Mouse (Mus musculus) CH12.LX (cell line): ENCODE data around the gene Dgcr2. TPM values are rescaled to one million over a fixed set of nuclear protein-coding genes. Genes with fewer than 3 reads are reported as not detected.

Experiments
- DNase-seq: peaks from one replicate; pipeline ENCODE4 v3.0.0-alpha.2; 2013; ENCODE audit errors: extremely low read depth
- H3K27ac ChIP-seq: 2 replicates; pipeline ENCODE4 v1.5.1; 2012; ENCODE audit warnings: low read depth, mild to moderate bottlenecking, control low read depth, moderate library complexity; ENCODE audit not compliant: insufficient read depth
- H3K27me3 ChIP-seq: replicated peaks from 2 replicates; pipeline ENCODE3; 2012; ENCODE audit warnings: inconsistent platforms
- H3K36me3 ChIP-seq, 2 experiments: replicated peaks in 1 of 2; 2 replicates each; pipeline versions ENCODE3 to v1.6.1; 2012; ENCODE audit warnings: inconsistent platforms in 1 of 2, low read length in 1 of 2, mild to moderate bottlenecking in 1 of 2, mixed read lengths in 1 of 2, moderate library complexity in 1 of 2; ENCODE audit not compliant: control insufficient read depth in 1 of 2, insufficient read depth in 1 of 2
- H3K4me1 ChIP-seq, 2 experiments: 2 replicates each; pipeline ENCODE4 v1.6.1; 2012; ENCODE audit warnings: inconsistent platforms in 1 of 2, moderate library complexity in 1 of 2; ENCODE audit not compliant: insufficient read depth in 2 of 2, control insufficient read depth in 1 of 2
- H3K4me2 ChIP-seq: 2 replicates; pipeline ENCODE4 v1.6.1; 2012; ENCODE audit warnings: low read depth, mild to moderate bottlenecking, control low read depth; ENCODE audit not compliant: poor library complexity, insufficient read depth, severe bottlenecking
- H3K4me3 ChIP-seq, 3 experiments: fragments of 150-350 bp in 1 of 3; sonication (generic) in 1 of 3; replicated peaks in 1 of 3; 2 replicates each; pipeline versions ENCODE3 to v1.5.1; 2011 to 2012; ENCODE audit warnings: low read depth in 2 of 3, low read length in 2 of 3, mild to moderate bottlenecking in 2 of 3, moderate library complexity in 2 of 3, control low read depth in 1 of 3, improper control_type of control experiment in 1 of 3, inconsistent platforms in 1 of 3, mixed read lengths in 1 of 3; ENCODE audit not compliant: poor library complexity in 1 of 3
- H3K79me2 ChIP-seq: replicated peaks from 2 replicates; pipeline ENCODE4 v1.6.1; 2012; ENCODE audit warnings: mild to moderate bottlenecking, moderate library complexity; ENCODE audit not compliant: control insufficient read depth, poor library complexity, insufficient read depth, severe bottlenecking; ENCODE audit errors: extremely low read depth
- H3K9ac ChIP-seq: 2 replicates; pipeline ENCODE4 v1.6.1; 2012; ENCODE audit warnings: low read depth, mild to moderate bottlenecking, control low read depth, moderate library complexity; ENCODE audit not compliant: insufficient read depth
- H3K9me3 ChIP-seq: replicated peaks from 2 replicates; pipeline ENCODE3; 2012; ENCODE audit warnings: low read length, inconsistent platforms, mixed read lengths
- CHD2 ChIP-seq: IDR thresholded peaks from 2 replicates; pipeline ENCODE4 v1.6.1; 2011; ENCODE audit warnings: low read length, improper control_type of control experiment
- CTCF ChIP-seq, 2 experiments: IDR thresholded peaks in 1 of 2; conservative IDR thresholded peaks in 1 of 2; 2 replicates each; pipeline ENCODE4 v1.5.1; 2011 to 2012; ENCODE audit warnings: low read depth in 2 of 2, low read length in 2 of 2, improper control_type of control experiment in 1 of 2, inconsistent platforms in 1 of 2, mild to moderate bottlenecking in 1 of 2, moderate library complexity in 1 of 2
- HCFC1 ChIP-seq: IDR thresholded peaks from 2 replicates; pipeline ENCODE4 v1.6.1; 2012; ENCODE audit warnings: low read depth, mild to moderate bottlenecking, inconsistent platforms, low read length, improper control_type of control experiment
- JUN ChIP-seq: IDR thresholded peaks from 2 replicates; pipeline ENCODE4 v1.6.1; 2011; ENCODE audit warnings: low read depth, mild to moderate bottlenecking, low read length, improper control_type of control experiment, moderate library complexity; ENCODE audit not compliant: insufficient read depth
- JUND ChIP-seq: conservative IDR thresholded peaks from 2 replicates; pipeline ENCODE4 v1.6.1; 2011; ENCODE audit warnings: low read depth, low read length, improper control_type of control experiment
- MAX ChIP-seq: IDR thresholded peaks from 2 replicates; pipeline ENCODE4 v1.6.1; 2011; ENCODE audit warnings: low read length, improper control_type of control experiment
- MAZ ChIP-seq: IDR thresholded peaks from 2 replicates; pipeline ENCODE4 v1.6.1; 2012; ENCODE audit warnings: low read depth, mild to moderate bottlenecking, inconsistent platforms, low read length, improper control_type of control experiment, moderate library complexity
- MEF2A ChIP-seq: IDR thresholded peaks from 2 replicates; pipeline ENCODE4 v1.6.1; 2014; ENCODE audit warnings: low read depth, mild to moderate bottlenecking, inconsistent platforms, low read length, improper control_type of control experiment, borderline replicate concordance
- MXI1 ChIP-seq: IDR thresholded peaks from 2 replicates; pipeline ENCODE4 v1.6.1; 2011; ENCODE audit warnings: mild to moderate bottlenecking, low read depth, low read length, improper control_type of control experiment
- PAX5 ChIP-seq: IDR thresholded peaks from 2 replicates; pipeline ENCODE4 v1.6.1; 2012; ENCODE audit warnings: low read length, inconsistent platforms, mixed read lengths
- POLR2A ChIP-seq: IDR thresholded peaks from 2 replicates; pipeline ENCODE4 v1.6.1; 2011; ENCODE audit warnings: low read depth, mild to moderate bottlenecking, improper control_type of control experiment, low read length
- RAD21 ChIP-seq: IDR thresholded peaks from 2 replicates; pipeline ENCODE4 v1.6.1; 2011; ENCODE audit warnings: low read depth, mild to moderate bottlenecking, low read length, improper control_type of control experiment, moderate library complexity
- RCOR1 ChIP-seq: conservative IDR thresholded peaks from 2 replicates; pipeline ENCODE4 v1.6.1; 2012; ENCODE audit warnings: low read depth, mild to moderate bottlenecking, inconsistent platforms, low read length, improper control_type of control experiment
- TCF12 ChIP-seq: IDR thresholded peaks from 2 replicates; pipeline ENCODE4 v1.6.1; 2014; ENCODE audit warnings: low read depth, mild to moderate bottlenecking, inconsistent platforms, low read length, improper control_type of control experiment
- UBTF ChIP-seq: IDR thresholded peaks from 2 replicates; pipeline ENCODE4 v1.6.1; 2012; ENCODE audit warnings: low read depth, mild to moderate bottlenecking, inconsistent platforms, low read length, improper control_type of control experiment, moderate library complexity
- USF2 ChIP-seq: conservative IDR thresholded peaks from 2 replicates; pipeline ENCODE4 v1.6.1; 2011; ENCODE audit warnings: low read depth, low read length, improper control_type of control experiment
- ZC3H11A ChIP-seq: IDR thresholded peaks from 2 replicates; pipeline ENCODE4 v1.6.1; 2012; ENCODE audit warnings: low read depth, mild to moderate bottlenecking, inconsistent platforms, low read length, improper control_type of control experiment
- ZKSCAN1 ChIP-seq: IDR thresholded peaks from 2 replicates; pipeline ENCODE4 v1.6.1; 2012; ENCODE audit warnings: low read depth, inconsistent platforms, low read length, improper control_type of control experiment, borderline replicate concordance
- ZMIZ1 ChIP-seq: IDR thresholded peaks from 2 replicates; pipeline ENCODE4 v1.6.1; 2012; ENCODE audit warnings: low read depth, mild to moderate bottlenecking, inconsistent platforms, low read length, improper control_type of control experiment
- ZNF384 ChIP-seq: IDR thresholded peaks from 2 replicates; pipeline ENCODE4 v1.6.1; 2012; ENCODE audit warnings: low read depth, low read length, improper control_type of control experiment, inconsistent platforms
- dilution Hi-C: fragments of 300-500 bp; cut with MboI; formaldehyde crosslinking; loops from 2 replicates; pipeline ENCODE4 v1.14.3; 2020; ENCODE audit warnings: low sequenced_read_pairs; ENCODE audit not compliant: extremely low pct_unique_long_range_greater_than_20kb, extremely low pct_ligation_motif_present
- in situ Hi-C: fragments of 300-500 bp; cut with MboI; formaldehyde crosslinking; loops from 3 replicates; pipeline ENCODE4 v1.14.3; 2019; ENCODE audit warnings: low sequenced_read_pairs, low pct_ligation_motif_present, low pct_unique_long_range_greater_than_20kb, mixed read lengths
- polyA plus RNA-seq: library from polyadenylated mRNA; unstranded; fragments of >175 nt; gene quantifications from 2 replicates; pipeline ENCODE4 v1.2.1, GENCODE M21; 2012; ENCODE audit warnings: low read depth; ENCODE audit not compliant: insufficient read length
- total RNA-seq, 2 experiments: library from RNA; depleted of rRNA; stranded (reverse); fragments of 300-350 nt in 1 of 2; fragments of >200 nt in 1 of 2; gene quantifications; 2 replicates each; pipeline ENCODE4 v1.2.3; 2012 to 2014

Gene Dgcr2
- total and polyA plus RNA-seq, 3 experiments, result 41.5 to 54.8 (median 48.0) TPM

DNA sequence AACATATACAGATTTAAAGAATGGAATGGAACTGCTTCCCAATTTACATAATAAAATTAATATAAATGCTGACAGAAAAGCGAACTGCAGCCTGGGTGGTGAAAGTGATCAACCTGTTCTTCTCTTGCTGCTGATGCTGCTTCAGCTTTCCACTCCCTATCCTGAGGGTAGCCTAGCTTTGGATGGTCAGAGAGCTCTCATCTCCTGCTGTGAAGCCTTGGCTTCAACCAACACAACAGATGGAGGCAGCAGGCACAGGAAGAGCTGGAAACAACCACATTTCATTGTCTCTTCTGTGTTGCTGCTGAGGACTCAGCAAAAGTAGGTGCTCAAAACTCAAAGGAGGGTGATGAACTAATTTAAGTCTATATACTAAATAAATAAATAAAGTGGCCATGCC, 46.5 kb downstream of the Dgcr2 start:
- no peaks in the 10 kb centered on the region for H3K79me2 ChIP-seq
- H3K4me1 ChIP-seq, result no peaks in the 10 kb centered on the region
- TF ChIP-seq CHD2, result no peak
- TF ChIP-seq MXI1, result no peak
- TF ChIP-seq ZKSCAN1, result no peak
- no peak for TF ChIP-seq JUN
- TF ChIP-seq USF2, result no peak
- no peak for TF ChIP-seq RCOR1
- TF ChIP-seq UBTF, result no peak
- no peak for TF ChIP-seq ZC3H11A
- TF ChIP-seq MAX, result no peak
- TF ChIP-seq ZMIZ1, result no peak
- no peak for TF ChIP-seq MEF2A
- no peak for TF ChIP-seq POLR2A
- TF ChIP-seq RAD21, result no peak
- no peak for TF ChIP-seq PAX5
- TF ChIP-seq JUND, result no peak
- H3K4me3 ChIP-seq, result no peak overlapping the region
- DNase-seq, result no peak
- no peaks in the 10 kb centered on the region for H3K9me3 ChIP-seq
- in situ Hi-C loops, result no loop called here
- H3K36me3 ChIP-seq, result peaks cover 59 to 91% of the 10 kb centered on the region in 2 experiments
- H3K27me3 ChIP-seq, result no peaks in the 10 kb centered on the region
- dilution Hi-C loops, result no loop called here
- H3K27ac ChIP-seq, result no peak overlapping the region
- H3K9ac ChIP-seq, result no peak overlapping the region
- no peak overlapping the region for H3K4me2 ChIP-seq

DNA sequence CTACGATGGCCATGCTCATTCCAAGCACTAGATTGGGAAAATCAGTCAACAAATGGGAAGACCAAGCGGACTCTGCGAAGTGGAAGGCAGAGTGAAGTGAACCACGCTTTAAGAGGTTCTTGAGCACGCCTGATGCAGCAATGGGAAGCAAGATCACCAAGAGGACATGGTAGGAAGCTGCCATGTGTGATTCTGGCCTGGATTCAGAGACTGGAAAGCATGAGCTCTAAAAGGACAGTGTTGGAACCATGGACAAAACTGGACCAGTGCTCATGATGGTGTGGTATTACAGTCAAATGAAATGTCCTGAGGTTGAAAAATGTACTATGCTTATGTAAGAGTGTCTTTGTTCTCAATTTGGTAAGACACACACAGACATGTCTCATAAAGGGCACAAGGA, 47.0 kb downstream of the Dgcr2 start:
- TF ChIP-seq HCFC1 (no peak), POLR2A (no peak), CTCF (conservative IDR thresholded peaks at IDR 0.05 in 1 of 2, IDR thresholded peaks at IDR 0.05 in 1 of 2; ENCODE audit: low read depth in 2 of 2, low read length in 2 of 2) (no peak), MAZ (no peak), ZNF384 (no peak), MXI1 (no peak), TCF12 (no peak)
- DNase-seq, result no peak
- Histone ChIP-seq H3K27me3 (no peaks in the 10 kb centered on the region), H3K4me3 (no peak overlapping the region), H3K9ac (no peak overlapping the region), H3K4me2 (no peak overlapping the region), H3K27ac (no peak overlapping the region), H3K9me3 (no peaks in the 10 kb centered on the region), H3K4me1 (no peaks in the 10 kb centered on the region; a peak in 1 of 4 replicates), H3K36me3 (peaks cover 59 to 91% of the 10 kb centered on the region in 2 experiments), H3K79me2 (no peaks in the 10 kb centered on the region)
- dilution Hi-C loops (no loop called here), in situ Hi-C loops (no loop called here)
